Mouse (Mus musculus): ENCODE measurements around the gene Cacna2d2. TPM values are rescaled to one million over a fixed set of nuclear protein-coding genes. Genes with fewer than 3 reads are reported as not detected.
A peak's percentile ranks its signal among the peaks of the same experiment; 100 is the strongest.

The Cacna2d2 gene
- polyA plus RNA-seq, 1 experiment from 2014 or later = 1.00 TPM

DNA sequence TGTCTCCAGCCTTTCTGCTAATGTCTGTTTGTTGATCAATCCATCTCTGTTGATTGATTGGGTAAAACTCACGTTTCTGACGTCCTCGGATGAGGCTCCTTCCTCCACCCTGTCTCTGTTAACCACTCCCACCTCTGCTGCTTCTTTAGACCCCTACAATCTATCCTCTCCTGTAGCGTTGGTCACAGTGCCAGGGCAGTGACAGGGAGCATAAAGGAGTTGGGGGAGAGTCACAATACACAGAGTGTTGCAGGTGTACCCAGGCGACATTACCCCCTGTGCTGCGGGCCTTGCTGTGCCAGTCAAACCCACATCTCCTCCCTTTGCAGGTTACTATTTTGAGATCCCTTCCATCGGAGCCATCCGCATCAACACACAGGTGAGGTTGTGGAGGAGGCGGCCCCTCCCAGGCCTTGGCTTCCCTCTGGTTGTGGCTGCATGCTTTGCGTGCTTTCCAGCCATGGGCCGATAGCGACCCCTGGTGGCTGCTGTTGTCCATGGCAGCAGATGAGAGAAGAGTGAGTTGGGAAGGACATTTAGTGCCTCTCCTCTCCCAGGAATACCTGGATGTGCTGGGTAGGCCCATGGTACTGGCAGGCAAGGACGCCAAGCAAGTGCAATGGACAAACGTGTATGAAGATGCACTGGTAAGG, 115.0 kb downstream of the Cacna2d2 start:
- peaks cover 32% of the 10 kb centered on the region for H3K4me1 ChIP-seq
- no peaks in the 10 kb centered on the region for H3K36me3 ChIP-seq
- 27% methylated on average over 14 of the region's 14 CpGs for WGBS
- no peak overlapping the region for H3K4me3 ChIP-seq
- H3K9me3 ChIP-seq (replicated peaks) = no peaks in the 10 kb centered on the region
- peak; percentile 86 for DNase-seq (ENCODE audit: low spot score)
- H3K27ac ChIP-seq (replicated peaks) = no peak overlapping the region
- peaks cover 9% of the 10 kb centered on the region; the same call in 1 of the 2 replicates for H3K27me3 ChIP-seq (ENCODE audit: low read depth, poor library complexity, severe bottlenecking)

DNA sequence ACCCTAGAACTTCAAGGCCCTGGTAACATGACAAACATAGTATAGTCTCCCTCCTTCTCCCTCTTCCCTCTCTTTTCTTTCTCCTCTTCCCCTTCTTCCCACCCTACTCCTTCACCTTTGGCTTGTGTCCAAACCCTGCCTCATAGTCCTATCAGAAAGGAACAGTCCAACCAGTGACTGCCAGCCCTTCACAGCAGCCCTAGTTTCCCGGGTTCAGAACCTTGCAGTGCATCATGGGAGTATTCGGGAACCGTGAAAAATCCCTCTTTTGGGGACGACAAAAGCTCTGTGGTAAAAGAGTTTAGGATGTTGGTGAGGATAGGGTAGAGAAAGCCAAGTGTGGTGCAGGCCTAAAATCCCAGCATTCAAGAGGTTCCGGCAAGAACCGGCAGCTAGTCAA, 120.9 kb downstream of the Cacna2d2 start:
- peaks cover 32% of the 10 kb centered on the region for H3K27me3 ChIP-seq (ENCODE audit: low read depth, poor library complexity, severe bottlenecking)
- peaks cover 28% of the 10 kb centered on the region for H3K4me1 ChIP-seq
- peak overlapping the region; percentile 2; the same call in 1 of the 2 replicates for H3K27ac ChIP-seq (replicated peaks)
- H3K36me3 ChIP-seq = no peaks in the 10 kb centered on the region
- H3K4me3 ChIP-seq = no peak overlapping the region
- no peaks in the 10 kb centered on the region for H3K9me3 ChIP-seq (replicated peaks)
- no peak for DNase-seq (ENCODE audit: low spot score)
- WGBS = 53% methylated on average over 6 of the region's 6 CpGs

DNA sequence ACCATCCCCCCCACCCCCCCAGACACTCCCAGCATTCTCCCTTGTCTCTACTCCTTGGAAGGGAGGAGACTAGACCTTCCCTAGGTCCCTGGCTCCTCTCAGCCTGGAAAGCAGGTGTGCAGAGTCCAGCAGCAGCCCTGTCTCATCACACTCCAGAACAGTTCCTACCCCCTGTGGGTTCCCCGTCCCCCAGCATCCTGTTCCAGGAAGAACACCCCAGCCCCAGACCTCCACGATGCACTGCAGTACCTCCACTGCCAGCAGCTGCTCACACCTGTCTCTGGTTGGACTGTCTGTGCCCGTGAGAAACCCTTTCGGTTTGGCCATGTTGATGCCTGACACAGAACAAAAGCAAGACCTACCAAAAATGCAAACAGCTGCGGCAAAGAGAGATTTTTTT, 121.8 kb downstream of the Cacna2d2 start:
- Histone ChIP-seq H3K4me1 (peaks cover 31% of the 10 kb centered on the region), H3K4me3 (no peak overlapping the region), H3K27ac (replicated peaks) (peak overlapping the region; percentile 49; the same call in 1 of the 2 replicates), H3K9me3 (replicated peaks) (no peaks in the 10 kb centered on the region), H3K27me3 (ENCODE audit: low read depth, poor library complexity, severe bottlenecking) (peaks cover 41% of the 10 kb centered on the region), H3K36me3 (no peaks in the 10 kb centered on the region)
- no peak for DNase-seq (ENCODE audit: low spot score)
- 76% methylated on average over 5 of the region's 5 CpGs for WGBS

DNA sequence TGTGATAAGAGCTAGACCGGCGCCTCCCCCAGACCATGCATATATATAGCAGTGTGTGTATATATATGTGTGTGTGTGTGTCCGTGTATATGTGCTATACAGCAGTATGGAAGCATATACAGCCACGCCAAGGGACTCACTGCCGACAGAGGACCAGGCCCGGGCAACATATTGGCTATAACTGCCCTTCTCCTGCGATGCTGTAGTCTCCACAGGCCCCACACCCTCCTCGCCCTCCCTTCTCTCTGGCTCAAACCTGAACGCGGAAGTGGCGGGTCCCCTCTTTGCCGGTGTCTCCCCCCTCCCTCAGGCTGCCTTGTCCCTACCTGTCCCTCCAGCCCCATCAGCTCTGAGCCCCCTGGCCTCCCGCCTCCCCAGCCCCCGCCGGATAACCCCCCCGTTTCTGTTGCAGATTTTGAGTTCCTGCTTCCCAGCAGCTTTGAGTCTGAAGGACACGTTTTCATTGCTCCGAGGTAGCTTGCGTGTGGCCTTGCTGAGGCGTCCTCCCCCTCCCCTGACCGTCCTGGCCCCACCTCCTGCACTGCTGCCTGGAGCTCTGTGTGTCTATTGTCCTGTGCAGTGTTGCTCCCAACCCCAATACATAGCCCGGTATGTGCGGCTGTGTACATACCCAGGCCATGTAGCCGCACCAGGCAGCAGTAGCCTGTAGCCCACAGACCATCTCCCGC, 122.4 kb downstream of the Cacna2d2 start:
- Histone ChIP-seq H3K27me3 (ENCODE audit: low read depth, poor library complexity, severe bottlenecking) (peaks cover 47% of the 10 kb centered on the region), H3K4me1 (peaks cover 38% of the 10 kb centered on the region), H3K36me3 (no peaks in the 10 kb centered on the region), H3K27ac (replicated peaks) (peak overlapping the region; percentile 76), H3K9me3 (replicated peaks) (no peaks in the 10 kb centered on the region), H3K4me3 (peak overlapping the region; percentile 36)
- 28% methylated on average over 24 of the region's 25 CpGs for WGBS
- no peak for DNase-seq (ENCODE audit: low spot score)

DNA sequence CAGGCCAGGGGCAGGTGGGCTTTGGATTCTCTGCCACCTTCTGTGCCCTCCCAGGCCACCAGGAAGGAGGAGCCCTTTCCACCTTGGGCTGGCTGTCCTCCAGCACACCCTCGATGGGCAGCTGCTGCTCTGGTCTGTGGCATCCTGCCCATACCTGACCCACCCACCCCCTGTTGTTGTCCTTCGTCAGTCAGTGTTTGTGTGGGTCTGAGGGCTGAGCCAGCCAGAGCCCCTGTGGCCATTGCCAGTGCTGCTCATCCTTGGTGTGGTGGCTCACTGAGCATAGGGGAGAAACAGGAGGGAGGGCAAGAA, 122.9 kb downstream of the Cacna2d2 start:
- Histone ChIP-seq H3K27me3 (ENCODE audit: low read depth, poor library complexity, severe bottlenecking) (peaks cover 52% of the 10 kb centered on the region), H3K27ac (replicated peaks) (peak overlapping the region; percentile 76), H3K36me3 (no peaks in the 10 kb centered on the region), H3K4me3 (peak overlapping the region; percentile 36), H3K4me1 (peaks cover 43% of the 10 kb centered on the region), H3K9me3 (replicated peaks) (no peaks in the 10 kb centered on the region)
- no peak for DNase-seq (ENCODE audit: low spot score)
- 55% methylated on average over 2 of the region's 2 CpGs for WGBS

DNA sequence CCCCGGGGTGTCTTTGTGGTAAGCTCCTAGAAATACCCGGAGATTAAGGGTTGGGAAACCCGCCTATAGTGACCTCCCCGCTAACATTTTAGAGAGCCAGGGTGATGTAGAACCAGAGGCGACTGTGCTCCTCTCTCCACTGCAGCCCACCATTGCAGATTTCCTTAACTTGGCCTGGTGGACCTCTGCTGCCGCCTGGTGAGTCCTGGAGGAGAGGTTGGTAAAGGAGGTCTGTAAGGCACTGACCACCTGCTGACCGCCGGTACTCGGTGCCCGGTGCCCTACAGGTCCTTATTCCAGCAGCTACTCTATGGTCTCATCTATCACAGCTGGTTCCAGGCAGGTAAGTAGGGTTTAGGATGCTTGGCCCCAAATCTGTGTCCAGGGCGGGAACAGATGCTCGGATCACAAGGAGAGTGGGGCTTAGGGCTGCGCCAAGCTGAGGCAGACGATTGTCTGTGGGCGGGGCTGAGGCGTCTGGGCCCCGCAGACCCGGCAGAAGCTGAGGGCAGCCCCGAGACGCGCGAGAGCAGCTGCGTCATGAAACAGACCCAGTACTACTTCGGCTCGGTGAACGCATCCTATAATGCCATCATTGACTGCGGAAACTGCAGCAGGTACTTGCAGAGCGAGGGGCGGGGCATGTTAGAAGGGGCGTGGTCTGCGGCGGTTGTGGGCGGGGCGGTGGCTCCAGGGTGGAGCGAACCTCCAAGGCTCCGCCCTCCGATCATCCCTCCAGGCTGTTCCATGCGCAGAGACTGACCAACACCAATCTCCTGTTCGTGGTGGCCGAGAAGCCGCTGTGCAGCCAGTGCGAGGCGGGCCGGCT, 127.0 kb downstream of the Cacna2d2 start:
- no peaks in the 10 kb centered on the region for H3K9me3 ChIP-seq (replicated peaks)
- peak overlapping the region; percentile 54 for H3K4me3 ChIP-seq
- H3K27ac ChIP-seq (replicated peaks) = peak overlapping the region; percentile 52
- peaks cover 31% of the 10 kb centered on the region for H3K4me1 ChIP-seq
- H3K27me3 ChIP-seq (ENCODE audit: low read depth, poor library complexity, severe bottlenecking) = peaks cover 75% of the 10 kb centered on the region
- 3% methylated on average over 44 of the region's 44 CpGs for WGBS
- H3K36me3 ChIP-seq = no peaks in the 10 kb centered on the region
- DNase-seq (ENCODE audit: low spot score) = peak; percentile 88

DNA sequence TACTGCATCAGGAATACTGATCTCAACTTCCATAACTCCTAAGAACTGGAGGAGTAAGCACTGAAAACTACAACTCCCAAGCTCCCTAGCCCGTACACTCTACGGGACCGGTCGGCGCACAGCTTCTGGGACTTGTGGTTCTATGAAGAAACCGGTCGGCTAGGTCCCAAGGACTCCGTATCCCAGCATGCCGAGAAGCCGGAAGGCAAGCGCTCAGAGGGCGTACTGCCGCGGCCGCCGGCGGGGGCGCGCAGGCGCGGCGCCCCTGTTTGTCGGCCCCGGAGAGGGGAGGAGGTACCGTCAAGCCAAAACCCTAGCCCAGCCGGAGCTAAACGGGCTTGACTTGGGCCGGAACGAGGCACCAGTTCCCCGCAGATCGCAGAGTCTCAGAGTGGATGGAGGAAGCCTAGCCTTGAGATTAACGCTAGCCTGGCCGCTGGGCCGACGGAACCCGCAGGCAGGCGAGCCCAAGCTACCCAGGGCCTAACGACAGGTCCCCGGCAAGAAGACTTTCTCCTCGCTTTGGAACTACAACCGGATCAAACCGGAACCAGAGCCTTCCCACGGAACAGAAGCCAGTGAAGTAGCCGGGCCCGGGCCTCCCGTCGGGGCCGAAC, 134.5 kb downstream of the Cacna2d2 start, which contains the start of gene Tmem115:
Gene Tmem115 (plus strand): TSS at position 155 of the 617 bp plus-strand sequence.
- Histone ChIP-seq H3K27ac (replicated peaks) (peak within 1 kb of the TSS; percentile 86), H3K4me3 (peak within 1 kb of the TSS; percentile 85), H3K27me3 (ENCODE audit: low read depth, poor library complexity, severe bottlenecking) (0 out of 2 replicates have a peak, but pooled peaks cover 7% of the 10 kb centered on the region), H3K36me3 (peaks cover 25% of the 10 kb centered on the region), H3K4me1 (peaks cover 45% of the 10 kb centered on the region), H3K9me3 (replicated peaks) (no peaks in the 10 kb centered on the region)
- under 1% methylated on average over 48 of the region's 48 CpGs for WGBS
- DNase-seq (ENCODE audit: low spot score) = peak; percentile 93

DNA sequence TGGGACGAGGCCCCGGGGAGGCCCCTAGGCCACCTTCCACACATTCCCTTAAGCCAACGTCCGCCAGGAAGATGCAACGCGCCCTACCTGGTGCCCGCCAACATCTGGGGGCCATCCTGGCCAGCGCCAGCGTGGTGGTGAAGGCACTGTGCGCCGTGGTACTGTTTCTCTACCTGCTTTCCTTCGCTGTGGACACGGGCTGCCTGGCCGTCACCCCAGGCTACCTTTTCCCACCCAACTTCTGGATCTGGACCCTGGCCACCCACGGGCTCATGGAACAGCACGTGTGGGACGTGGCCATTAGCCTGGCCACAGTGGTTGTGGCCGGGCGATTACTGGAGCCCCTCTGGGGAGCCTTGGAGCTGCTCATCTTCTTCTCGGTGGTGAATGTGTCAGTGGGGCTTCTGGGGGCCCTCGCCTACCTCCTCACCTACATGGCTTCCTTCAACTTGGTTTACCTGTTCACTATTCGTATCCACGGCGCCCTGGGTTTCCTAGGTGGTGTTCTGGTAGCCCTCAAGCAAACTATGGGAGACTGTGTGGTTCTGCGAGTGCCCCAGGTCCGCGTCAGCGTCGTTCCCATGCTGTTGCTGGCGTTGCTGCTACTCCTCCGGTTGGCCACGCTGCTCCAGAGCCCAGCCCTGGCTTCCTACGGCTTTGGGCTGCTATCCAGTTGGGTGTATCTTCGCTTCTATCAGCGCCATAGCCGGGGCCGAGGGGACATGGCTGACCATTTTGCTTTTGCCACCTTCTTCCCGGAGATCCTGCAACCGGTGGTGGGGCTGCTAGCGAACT, 135.2 kb downstream of the Cacna2d2 start:
- Histone ChIP-seq H3K4me3 (peak overlapping the region; percentile 85), H3K27me3 (ENCODE audit: low read depth, poor library complexity, severe bottlenecking) (0 out of 2 replicates have a peak, but pooled peaks cover 3% of the 10 kb centered on the region), H3K4me1 (peaks cover 45% of the 10 kb centered on the region), H3K27ac (replicated peaks) (peak overlapping the region; percentile 86), H3K36me3 (peaks cover 32% of the 10 kb centered on the region), H3K9me3 (replicated peaks) (no peaks in the 10 kb centered on the region)
- peak; percentile 39 for DNase-seq (ENCODE audit: low spot score)
- under 1% methylated on average over 40 of the region's 40 CpGs for WGBS

DNA sequence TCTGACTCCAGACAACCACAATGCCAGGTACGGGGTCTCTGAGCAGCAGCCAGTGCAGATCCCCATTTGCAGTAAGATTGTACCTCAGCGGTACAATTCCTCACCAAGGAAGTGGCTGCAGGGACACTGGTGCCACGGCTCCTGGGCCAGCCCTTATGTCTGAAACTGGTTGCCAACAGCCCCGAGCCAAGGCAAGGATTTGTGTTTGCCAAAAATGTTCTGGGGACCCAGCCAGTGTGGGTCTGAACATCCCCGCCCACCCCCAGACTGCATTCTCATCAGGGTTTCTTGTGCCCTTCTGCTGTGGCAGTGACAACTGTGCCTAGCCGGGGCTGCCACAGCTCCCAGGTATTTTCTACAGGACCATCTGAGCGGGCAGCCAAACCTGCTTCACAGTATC, 138.8 kb downstream of the Cacna2d2 start:
- H3K27me3 ChIP-seq (ENCODE audit: low read depth, poor library complexity, severe bottlenecking) = no peaks in the 10 kb centered on the region
- DNase-seq (ENCODE audit: low spot score) = no peak
- WGBS = 92% methylated on average over 7 of the region's 7 CpGs
- H3K4me1 ChIP-seq = peaks cover 67% of the 10 kb centered on the region
- no peak overlapping the region for H3K27ac ChIP-seq (replicated peaks)
- peaks cover 41% of the 10 kb centered on the region for H3K36me3 ChIP-seq
- H3K4me3 ChIP-seq = no peak overlapping the region
- no peaks in the 10 kb centered on the region for H3K9me3 ChIP-seq (replicated peaks)

DNA sequence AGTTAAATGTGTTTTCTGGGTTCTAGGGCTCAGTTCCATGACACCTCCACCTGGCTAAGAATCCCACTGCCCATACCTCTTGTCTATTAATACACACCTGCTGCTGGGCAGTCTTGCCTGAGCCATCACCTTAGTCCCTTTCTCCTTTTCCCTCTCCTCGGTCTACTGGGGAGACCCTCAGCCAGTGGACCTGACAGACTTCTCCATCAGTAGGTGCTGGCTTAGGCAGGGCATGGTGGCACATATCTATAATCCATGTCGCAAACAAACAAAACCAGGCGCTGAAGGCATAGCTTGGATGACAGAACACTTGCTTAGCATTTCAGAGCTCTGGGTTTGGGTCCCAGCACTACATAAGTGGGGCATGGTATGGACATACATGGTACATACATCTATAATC, 139.3 kb downstream of the Cacna2d2 start:
- no peak overlapping the region for H3K4me3 ChIP-seq
- no peaks in the 10 kb centered on the region for H3K9me3 ChIP-seq (replicated peaks)
- H3K27ac ChIP-seq (replicated peaks) = no peak overlapping the region
- H3K4me1 ChIP-seq = peaks cover 68% of the 10 kb centered on the region
- no peaks in the 10 kb centered on the region for H3K27me3 ChIP-seq (ENCODE audit: low read depth, poor library complexity, severe bottlenecking)
- DNase-seq (ENCODE audit: low spot score) = no peak
- WGBS = 96% methylated on average over 3 of the region's 3 CpGs
- H3K36me3 ChIP-seq = peaks cover 46% of the 10 kb centered on the region

DNA sequence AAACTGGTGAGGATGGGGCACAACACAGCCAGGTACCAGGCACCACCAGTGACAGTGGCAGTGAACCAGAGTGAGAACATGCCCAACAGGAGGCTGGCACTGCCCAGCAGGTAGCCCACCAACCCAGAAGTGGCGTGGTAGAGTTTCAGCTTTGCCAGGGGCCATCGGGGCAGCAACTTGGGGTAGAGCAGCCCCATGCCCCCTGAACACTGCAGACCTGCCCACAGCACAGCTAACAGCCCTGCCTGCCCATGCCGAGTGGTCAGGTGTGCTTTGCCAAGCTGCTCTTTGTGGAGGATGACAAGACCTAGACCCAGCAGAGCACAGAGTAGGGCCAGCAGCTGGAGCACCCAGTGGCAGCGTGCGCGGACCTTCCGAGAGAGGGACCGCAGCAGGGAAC, 140.5 kb downstream of the Cacna2d2 start:
- DNase-seq (ENCODE audit: low spot score) = no peak
- Histone ChIP-seq H3K27me3 (ENCODE audit: low read depth, poor library complexity, severe bottlenecking) (no peaks in the 10 kb centered on the region), H3K4me3 (peak overlapping the region; percentile 7; the same call in 1 of the 2 replicates), H3K4me1 (peaks cover 60% of the 10 kb centered on the region), H3K9me3 (replicated peaks) (no peaks in the 10 kb centered on the region), H3K36me3 (peaks cover 58% of the 10 kb centered on the region), H3K27ac (replicated peaks) (no peak overlapping the region)
- WGBS = 92% methylated on average over 8 of the region's 8 CpGs

DNA sequence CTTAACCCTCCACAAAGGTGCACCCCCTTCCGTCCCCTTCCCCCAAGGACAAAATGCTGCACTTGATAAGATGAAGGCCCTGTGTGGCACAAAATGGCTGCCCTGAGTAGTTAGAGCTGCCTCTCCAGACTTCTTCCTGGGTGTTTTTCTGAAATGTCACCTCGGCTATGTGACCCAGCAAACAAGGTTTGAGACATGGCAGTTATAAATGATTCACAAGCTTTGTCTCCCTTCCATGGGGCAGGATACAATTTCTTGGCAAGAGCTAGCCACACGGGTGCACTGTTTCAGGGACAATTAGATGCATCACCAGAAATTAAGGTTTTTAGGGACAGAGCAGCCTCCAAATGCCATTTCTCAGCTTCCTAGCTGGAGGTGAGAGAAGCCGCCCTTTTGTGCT, 141.0 kb downstream of the Cacna2d2 start:
- no peak overlapping the region for H3K27ac ChIP-seq (replicated peaks)
- 77% methylated on average over 4 of the region's 4 CpGs for WGBS
- peak overlapping the region; percentile 68 for H3K4me3 ChIP-seq
- H3K27me3 ChIP-seq (ENCODE audit: low read depth, poor library complexity, severe bottlenecking) = no peaks in the 10 kb centered on the region
- peaks cover 59% of the 10 kb centered on the region for H3K4me1 ChIP-seq
- DNase-seq (ENCODE audit: low spot score) = no peak
- H3K36me3 ChIP-seq = peaks cover 63% of the 10 kb centered on the region
- H3K9me3 ChIP-seq (replicated peaks) = no peaks in the 10 kb centered on the region
